Comparison of ENCODE assay signal across 11 mouse cellular contexts in genomic region chr7:37011180-37011754, GRCm38 (mm10).
DNase-seq lines count a peak whose midpoint lies in the region; ATAC-seq and TF ChIP-seq lines count a peak whose summit lies in the region.
"Had no signal": no experiment of that assay in that cellular context is flagged by ENCODE, and none has a peak within 500 bp of the region (broad histone marks: within the 10 kb centered on the region; RNA-seq: fewer than 3 reads in every experiment).

No protein-coding gene starts in this region.

- no peak for TF ChIP-seq CTCF in testis, adult 2 months (IDR thresholded peaks at IDR 0.05; ENCODE audit: control insufficient read depth, insufficient read depth, insufficient replicate concordance, low read depth, low read length)

- 74% methylated on average over 6 of the region's 6 CpGs for WGBS in midbrain, embryonic 10.5 days
- WGBS in midbrain, embryonic 16.5 days = 82% methylated on average over 6 of the region's 6 CpGs

- peak; percentile 44 for DNase-seq in midbrain, embryonic 10.5 days (ENCODE audit: low spot score)
- DNase-seq in heart, adult 9 months (ENCODE audit: low spot score in 2 of 2) = peak; percentile 59
- DNase-seq in kidney, postnatal 4 days = peak; percentile 16 to 41
- DNase-seq in right cerebral cortex, adult 18-20 months = no peak
- no peak for DNase-seq in right cerebral cortex, postnatal 10 days (ENCODE audit: low spot score in 2 of 2)
- no peak for DNase-seq in thymus, postnatal 4 days
- DNase-seq: right cerebral cortex, postnatal 14 days had no signal

- ATAC-seq in midbrain, embryonic 16.5 days = no peak

- H3K4me2 ChIP-seq in midbrain, embryonic 16.5 days (ENCODE audit: low read length) = no peak overlapping the region

- H3K27me3 ChIP-seq in midbrain, embryonic 10.5 days (ENCODE audit: low read depth, poor library complexity, severe bottlenecking) = no peaks in the 10 kb centered on the region
- no peaks in the 10 kb centered on the region for H3K27me3 ChIP-seq in midbrain, embryonic 16.5 days (ENCODE audit: control insufficient read depth, insufficient read depth, low read depth, low read length)
- no peaks in the 10 kb centered on the region for H3K27me3 ChIP-seq in testis, adult 2 months (ENCODE audit: control insufficient read depth, insufficient read depth, low read length)

- no peak overlapping the region for H3K4me3 ChIP-seq in midbrain, embryonic 10.5 days
- no peak overlapping the region for H3K4me3 ChIP-seq in midbrain, embryonic 16.5 days (ENCODE audit: low read depth, low read length)
- H3K4me3 ChIP-seq in testis, adult 2 months (ENCODE audit: control insufficient read depth, low read depth, low read length) = no peak overlapping the region

- TF ChIP-seq POLR2A in testis, adult 2 months (IDR thresholded peaks at IDR 0.05; ENCODE audit: control insufficient read depth, low read depth, low read length) = no peak

- no peak overlapping the region for H3K9ac ChIP-seq in midbrain, embryonic 16.5 days (ENCODE audit: low read depth, low read length)
- H3K9ac ChIP-seq: liver, embryonic 14.5 days had no signal

- peaks cover 8% of the 10 kb centered on the region; the same call in 1 of the 2 replicates for H3K4me1 ChIP-seq in midbrain, embryonic 10.5 days
- H3K4me1 ChIP-seq in midbrain, embryonic 16.5 days (ENCODE audit: control insufficient read depth, insufficient read depth, low read length) = no peaks in the 10 kb centered on the region
- peaks cover 5% of the 10 kb centered on the region for H3K4me1 ChIP-seq in testis, adult 2 months (ENCODE audit: control insufficient read depth, insufficient read depth, low read length)

- H3K36me3 ChIP-seq in midbrain, embryonic 10.5 days = no peaks in the 10 kb centered on the region
- H3K36me3 ChIP-seq in midbrain, embryonic 16.5 days (ENCODE audit: control insufficient read depth, insufficient read depth, low read length) = no peaks in the 10 kb centered on the region
- no peaks in the 10 kb centered on the region for H3K36me3 ChIP-seq in testis, adult 2 months (ENCODE audit: control insufficient read depth, insufficient read depth, low read length)
- H3K36me3 ChIP-seq: G1E had no signal

- no peak overlapping the region for H3K27ac ChIP-seq in midbrain, embryonic 10.5 days (replicated peaks)
- H3K27ac ChIP-seq in midbrain, embryonic 16.5 days (ENCODE audit: low read length) = no peak overlapping the region
- H3K27ac ChIP-seq in testis, adult 2 months (ENCODE audit: control insufficient read depth, insufficient read depth, low read depth, low read length) = peak overlapping the region; percentile 68
- H3K27ac ChIP-seq: liver, embryonic 14.5 days had no signal

- H3K9me3 ChIP-seq in midbrain, embryonic 10.5 days (replicated peaks) = no peaks in the 10 kb centered on the region
- no peaks in the 10 kb centered on the region for H3K9me3 ChIP-seq in midbrain, embryonic 16.5 days (replicated peaks; ENCODE audit: control insufficient read depth, low read length, poor library complexity, severe bottlenecking)

Comparison
In these comparisons a context has a peak if more than half of its experiments do, and no peak if none do; other contexts are left out.
1. DNase-seq: peak in midbrain, embryonic 10.5 days (single experiment), heart, adult 9 months (2 of 2) and kidney, postnatal 4 days (2 of 2); none in right cerebral cortex, adult 18-20 months (single experiment), right cerebral cortex, postnatal 10 days (0 of 2) and thymus, postnatal 4 days (single experiment).